In genomic region chr6:55578051-55578450, GRCm38 (mm10) we compare ENCODE assay signal across 13 mouse cellular contexts.
"Had no signal": no experiment of that assay in that cellular context is flagged by ENCODE, and none has a peak within 500 bp of the region (broad histone marks: within the 10 kb centered on the region; RNA-seq: fewer than 3 reads in every experiment).

No protein-coding gene starts in this region.

- H3K4me3 ChIP-seq: layer of hippocampus, adult 2 months; liver, embryonic 15.5 days; midbrain, embryonic 15.5 days had no signal

- H3K27me3 ChIP-seq: liver, embryonic 15.5 days; midbrain, embryonic 15.5 days had no signal

- H3K9me3 ChIP-seq: liver, embryonic 15.5 days; midbrain, embryonic 15.5 days had no signal

- H3K9ac ChIP-seq: liver, embryonic 15.5 days; midbrain, embryonic 15.5 days had no signal

- H3K4me1 ChIP-seq: liver, embryonic 15.5 days had no signal

- H3K4me2 ChIP-seq: liver, embryonic 11.5 days; liver, embryonic 15.5 days; midbrain, embryonic 15.5 days had no signal

- H3K36me3 ChIP-seq: liver, embryonic 15.5 days; midbrain, embryonic 15.5 days had no signal

- H3K27ac ChIP-seq: liver, embryonic 15.5 days had no signal

- ATAC-seq: lung, postnatal 0 days; midbrain, embryonic 15.5 days had no signal

- DNase-seq: kidney, postnatal 10 days; kidney, postnatal 4 days; left cerebral cortex, postnatal 4 days; lung, adult 2 months; lung, postnatal 36 days; right cerebral cortex, adult 18-20 months; right cerebral cortex, postnatal 25 days; thymus, postnatal 36 days had no signal
